Mouse (Mus musculus): ENCODE results near the gene Mrps18a.

DNA sequence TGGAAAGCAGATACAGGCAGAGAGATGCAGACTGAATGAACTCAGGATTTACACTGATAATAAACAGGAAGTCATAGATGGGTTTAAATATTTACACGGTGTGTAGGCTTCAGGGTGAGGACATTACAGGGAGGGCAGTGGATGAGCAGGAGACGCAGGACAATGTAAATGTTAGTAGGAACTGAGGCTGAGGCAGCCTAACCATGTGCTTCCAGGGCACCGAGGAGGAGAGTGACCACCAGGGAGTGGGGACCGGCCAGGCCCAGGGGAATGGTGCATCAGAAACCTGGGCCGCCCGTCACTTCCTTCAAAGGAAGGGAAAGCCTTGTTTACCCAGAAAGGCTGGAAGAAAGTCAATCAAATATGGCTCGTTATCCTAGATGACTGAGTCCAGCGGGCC lies 12.3 kb upstream of the Mrps18a start:
- TF ChIP-seq CTCF (IDR thresholded peaks at IDR 0.05; ENCODE audit: insufficient read depth, low read depth, low read length) (no peak), POLR2A (IDR thresholded peaks at IDR 0.05; ENCODE audit: insufficient read depth, low read depth, low read length) (no peak)
